Mouse (Mus musculus): ENCODE data around the gene Arhgap9.

The Arhgap9 gene

DNA sequence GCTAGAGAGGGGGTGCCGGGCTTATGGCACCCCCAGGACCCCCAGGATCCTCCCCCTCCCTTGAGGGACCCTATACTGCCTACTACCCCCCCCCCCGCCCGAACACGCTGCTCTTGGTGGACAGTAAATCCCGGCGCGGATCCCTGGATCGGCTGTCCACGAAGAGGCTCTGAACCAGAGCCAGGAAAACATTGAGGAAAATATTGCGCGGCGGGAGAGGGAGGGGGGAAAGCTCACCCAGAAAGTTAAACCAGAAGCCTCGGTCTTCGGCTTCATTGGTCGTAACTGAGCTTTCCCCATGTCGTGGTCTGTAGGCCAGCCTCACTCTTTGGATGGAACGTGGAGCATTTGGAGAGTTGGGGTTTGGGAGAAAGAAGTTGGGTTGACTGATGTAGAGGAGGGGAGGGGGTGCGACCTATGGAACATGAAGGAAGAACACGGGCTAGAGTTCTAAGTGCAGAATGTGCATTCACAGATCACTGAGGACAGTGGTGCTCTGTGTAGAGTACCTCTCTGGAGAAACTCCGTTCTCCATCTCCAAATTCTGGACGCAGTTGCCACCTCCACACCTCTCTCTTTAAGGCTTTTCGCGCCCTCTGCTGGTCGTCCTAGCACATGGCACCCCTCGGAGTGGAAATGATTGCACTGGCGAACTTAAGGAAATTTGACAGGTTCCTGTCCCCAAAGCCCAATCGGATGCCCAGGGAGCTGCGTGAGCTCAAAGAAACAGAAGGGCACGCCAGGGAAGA is 20.3 kb downstream of the Arhgap9 start, which contains the start of gene Gli1:
Gene Gli1 (minus strand): TSS at position 84 of the 749 bp plus-strand sequence.
- DNase-seq (ENCODE audit: low read depth in 2 of 2, low spot score in 2 of 2): peak; percentile 74 to 86

DNA sequence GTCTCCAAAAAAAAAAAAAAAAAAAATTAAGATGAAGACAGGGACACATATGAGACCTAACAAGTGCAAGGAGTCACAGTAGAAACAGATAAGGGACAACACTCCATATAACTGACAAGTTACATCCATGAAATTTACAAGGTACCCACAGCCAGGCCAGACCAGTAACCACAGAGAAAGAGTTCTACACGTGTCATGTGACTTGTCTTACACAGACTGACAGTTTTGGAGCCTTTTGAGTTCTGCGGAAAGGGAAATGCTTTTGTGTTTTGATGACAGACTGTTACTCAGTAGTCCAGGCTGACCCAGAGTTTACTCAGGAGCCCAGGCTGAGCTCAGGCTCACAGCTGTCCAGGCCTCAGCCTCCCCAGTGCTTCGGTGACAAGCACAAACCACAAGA is 21.3 kb downstream of the Arhgap9 start:
- DNase-seq (ENCODE audit: low read depth in 2 of 2, low spot score in 2 of 2): no peak

DNA sequence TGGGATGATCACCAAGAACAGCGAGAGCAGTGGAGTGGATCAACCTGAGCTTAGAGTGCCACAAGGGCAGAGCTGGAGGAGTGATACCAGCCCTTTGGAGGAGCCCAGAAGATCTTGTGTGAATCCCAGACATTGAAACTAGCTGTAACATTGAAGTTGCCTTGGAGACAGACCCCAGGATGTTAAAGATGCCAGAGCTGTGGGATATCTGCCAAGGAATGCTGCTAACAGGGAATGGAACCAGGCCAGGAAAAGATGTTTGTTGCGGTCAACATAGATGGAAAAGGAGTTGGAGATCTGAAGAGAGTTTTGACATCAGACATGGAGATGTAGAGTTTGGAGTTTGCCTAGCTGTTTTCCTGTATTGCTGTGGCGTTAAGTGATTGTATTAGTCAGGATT is 24.4 kb downstream of the Arhgap9 start:
- DNase-seq (ENCODE audit: low read depth in 2 of 2, low spot score in 2 of 2): no peak

DNA sequence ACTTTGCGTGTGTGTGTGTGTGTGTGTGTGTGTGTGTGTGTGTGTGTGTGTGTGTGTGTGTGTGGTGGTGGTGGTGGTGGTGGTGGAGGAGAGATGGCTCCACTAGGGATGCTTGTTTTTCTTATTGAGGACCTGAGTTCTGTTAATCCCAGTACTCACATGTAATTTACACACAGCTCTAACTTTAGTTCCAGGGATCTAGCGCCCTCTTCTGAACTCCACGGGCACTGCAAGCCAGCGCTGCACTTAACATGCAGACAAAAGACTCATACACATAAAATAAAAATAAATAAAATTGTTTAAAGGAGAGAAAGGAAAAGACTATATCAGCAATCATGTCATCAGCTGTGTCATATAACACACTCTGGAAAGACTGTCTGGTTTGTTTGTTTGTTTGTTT is 27.2 kb downstream of the Arhgap9 start:
- no peak for DNase-seq (ENCODE audit: low read depth in 2 of 2, low spot score in 2 of 2)

DNA sequence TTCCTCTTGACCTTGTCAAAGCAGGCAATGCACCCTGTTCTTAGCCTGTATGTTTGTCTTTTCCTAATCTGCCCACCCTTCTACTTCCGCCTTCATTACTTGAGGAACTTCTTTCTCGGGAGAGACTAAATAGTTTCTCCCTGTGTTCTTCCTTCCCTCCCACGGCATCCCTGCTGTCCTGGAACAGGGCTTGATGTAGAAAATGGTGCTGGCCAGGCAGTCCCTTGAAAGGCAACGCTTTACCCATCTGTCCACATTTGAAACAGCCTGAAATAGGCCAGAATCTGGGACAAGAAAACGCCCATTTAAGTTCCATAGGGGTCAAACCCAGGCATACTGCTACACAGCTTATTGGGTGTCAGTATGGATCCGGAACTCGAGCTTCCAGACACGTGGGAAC is 28.0 kb downstream of the Arhgap9 start:
- no peak for DNase-seq (ENCODE audit: low read depth in 2 of 2, low spot score in 2 of 2)

DNA sequence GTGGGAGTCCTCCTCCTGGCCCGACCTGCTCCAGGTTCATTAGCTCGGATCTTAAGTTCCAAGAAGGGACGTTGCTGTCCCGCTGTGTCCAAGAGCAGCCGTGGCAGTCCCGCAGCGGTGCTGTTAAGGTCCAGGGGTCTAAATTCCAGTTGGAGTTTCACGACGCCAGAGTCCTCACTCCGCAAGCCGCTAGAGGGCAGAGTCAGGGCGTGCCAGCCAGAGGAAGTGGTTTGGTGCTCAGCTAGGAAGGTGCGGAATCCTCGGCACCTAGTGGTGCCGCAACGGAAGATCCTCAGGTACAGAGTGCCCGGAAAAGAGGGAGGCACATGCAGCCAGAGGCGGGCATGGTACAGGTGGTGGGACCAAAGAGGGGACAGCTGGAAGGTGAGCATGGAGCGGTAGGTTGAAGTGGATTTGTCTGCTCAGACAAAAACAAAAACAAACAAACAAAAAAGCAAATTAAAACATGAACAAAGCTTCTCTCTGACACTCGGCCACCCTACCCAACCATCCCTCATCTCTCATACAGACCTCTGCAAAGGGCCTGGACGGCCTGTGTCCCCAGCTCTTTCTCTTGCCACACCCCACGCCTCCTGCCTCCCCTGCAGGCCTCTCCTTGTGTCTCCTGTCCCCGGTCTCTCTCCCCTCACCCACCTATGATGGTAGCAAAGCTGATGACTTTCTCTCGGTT is 29.0 kb downstream of the Arhgap9 start:
- DNase-seq (ENCODE audit: low read depth in 2 of 2, low spot score in 2 of 2): peak; percentile 64 to 76

DNA sequence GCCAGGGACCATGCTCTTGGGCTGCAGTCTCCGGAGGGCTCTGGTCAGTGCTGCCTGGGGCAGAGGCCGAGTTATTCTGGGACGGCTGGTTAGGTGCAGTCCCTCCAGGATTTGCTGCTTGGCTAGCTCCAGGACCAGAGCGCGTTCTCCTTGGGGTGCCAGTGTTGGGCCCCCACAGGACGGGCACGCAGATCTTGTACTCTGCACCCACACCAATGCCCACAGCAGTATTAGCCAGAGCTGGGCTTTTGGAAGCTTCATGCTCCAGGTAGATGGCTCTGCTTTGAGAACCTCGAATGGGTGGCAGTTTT is 29.5 kb downstream of the Arhgap9 start:
- no peak for DNase-seq (ENCODE audit: low read depth in 2 of 2, low spot score in 2 of 2)

DNA sequence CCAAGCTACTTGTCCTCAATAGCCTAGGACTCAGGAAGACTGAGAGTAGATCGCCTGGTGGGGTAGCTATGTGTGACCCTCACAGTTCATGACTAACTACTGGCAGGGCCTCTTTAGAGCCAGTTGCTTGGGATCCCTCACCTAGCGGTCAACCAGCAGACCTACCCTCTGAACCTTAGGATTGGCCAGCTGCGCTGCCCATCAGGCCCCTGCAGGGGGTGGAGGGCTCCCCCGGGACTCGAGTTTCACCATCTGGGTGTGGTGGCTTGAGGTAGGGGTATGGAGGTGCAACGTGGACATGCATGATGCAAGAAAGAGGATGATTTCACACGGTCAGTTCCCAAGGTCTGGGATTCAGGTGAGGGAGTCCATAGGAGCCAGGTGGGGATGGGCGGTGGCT is 30.0 kb downstream of the Arhgap9 start:
- no peak for DNase-seq (ENCODE audit: low read depth in 2 of 2, low spot score in 2 of 2)

DNA sequence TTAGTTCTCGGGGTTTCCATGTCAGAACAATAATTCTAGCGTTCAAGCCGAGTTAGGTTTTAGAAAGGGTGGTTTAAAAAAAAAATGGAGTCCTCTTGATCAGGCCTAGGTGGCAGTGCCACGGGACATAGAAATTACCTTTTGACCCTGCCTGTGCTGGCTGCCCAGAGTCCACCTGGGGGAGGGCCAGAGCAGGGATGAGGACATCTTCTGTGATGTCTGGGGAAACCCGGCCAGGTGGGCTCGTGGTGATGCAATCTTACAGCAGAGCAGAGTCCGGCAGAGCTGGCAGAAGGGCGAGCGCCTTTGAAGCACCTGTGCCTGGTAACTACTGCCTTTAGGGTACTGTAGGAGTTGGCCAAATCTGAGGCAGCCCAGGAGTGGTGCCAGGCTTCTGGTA is 30.4 kb downstream of the Arhgap9 start:
- DNase-seq (ENCODE audit: low read depth in 2 of 2, low spot score in 2 of 2): no peak

DNA sequence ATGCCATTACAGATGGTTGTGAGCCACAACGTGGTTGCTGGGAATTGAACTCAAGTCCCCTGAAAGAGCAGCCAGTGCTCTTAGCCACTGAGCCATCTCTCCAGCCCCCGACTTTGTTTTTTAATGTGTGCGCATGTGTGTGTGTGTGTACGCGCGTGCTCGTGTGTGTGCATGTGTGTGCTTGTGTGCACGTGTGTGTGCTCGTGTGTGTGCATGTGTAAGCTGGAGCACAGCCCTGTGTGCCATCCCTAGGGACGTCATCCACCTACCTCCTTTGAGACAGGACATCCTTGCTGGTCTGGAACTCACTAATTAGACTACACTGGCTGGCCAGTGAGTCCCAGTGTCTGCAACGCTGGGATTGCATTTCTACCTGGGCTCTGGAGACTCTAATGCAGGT is 31.0 kb downstream of the Arhgap9 start:
- DNase-seq (ENCODE audit: low read depth in 2 of 2, low spot score in 2 of 2): no peak

DNA sequence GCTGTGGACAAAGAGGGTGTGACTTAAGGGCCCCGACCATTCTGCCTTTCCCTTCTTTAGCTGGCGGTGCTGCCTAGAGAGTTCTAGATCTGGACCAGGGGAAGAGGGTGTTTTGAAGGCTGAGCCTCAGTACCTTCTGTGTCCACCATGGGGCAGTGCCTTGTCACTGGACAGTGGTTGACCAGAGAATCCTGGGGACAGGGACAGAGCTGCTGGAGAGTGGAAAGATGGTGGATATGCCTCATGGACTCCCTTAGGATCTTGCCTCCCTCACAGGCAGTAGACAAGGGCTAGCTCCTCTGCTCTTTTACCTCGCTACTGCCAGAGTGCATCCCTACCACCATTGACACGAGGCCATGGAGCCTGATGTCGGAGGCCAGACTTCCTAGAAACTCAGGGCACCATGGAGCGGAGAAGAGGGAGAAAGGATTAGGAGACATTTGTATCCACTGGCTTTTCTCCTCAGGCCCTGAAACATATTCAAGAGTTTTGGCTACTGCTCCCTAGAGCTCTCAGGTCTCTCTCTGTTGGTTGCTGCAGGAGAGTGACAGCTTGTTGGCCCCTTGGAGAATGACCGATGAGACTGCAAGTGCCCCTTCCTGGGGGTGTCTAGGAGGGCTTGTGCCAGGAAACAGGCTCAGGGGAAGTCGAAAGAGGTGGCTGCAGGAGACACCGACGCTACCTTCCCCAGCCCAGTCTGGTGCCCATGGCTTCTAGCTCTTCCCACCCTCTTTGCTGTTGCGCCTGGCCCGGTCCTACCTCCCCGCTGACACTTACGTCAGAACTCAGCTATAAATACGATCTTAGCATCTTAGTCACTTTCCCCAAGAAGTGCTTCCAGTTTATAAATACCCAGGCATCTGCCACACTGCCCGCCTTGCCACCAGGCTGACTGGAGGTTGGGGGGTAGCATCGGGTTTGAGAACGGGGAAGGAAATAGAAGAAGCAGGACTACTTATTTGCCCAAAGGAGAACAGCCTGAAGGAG is 32.4 kb downstream of the Arhgap9 start, which contains the start of gene Inhbe:
Gene Inhbe (minus strand): TSS at position 503 of the 987 bp plus-strand sequence.
- no peak for DNase-seq (ENCODE audit: low read depth in 2 of 2, low spot score in 2 of 2)

DNA sequence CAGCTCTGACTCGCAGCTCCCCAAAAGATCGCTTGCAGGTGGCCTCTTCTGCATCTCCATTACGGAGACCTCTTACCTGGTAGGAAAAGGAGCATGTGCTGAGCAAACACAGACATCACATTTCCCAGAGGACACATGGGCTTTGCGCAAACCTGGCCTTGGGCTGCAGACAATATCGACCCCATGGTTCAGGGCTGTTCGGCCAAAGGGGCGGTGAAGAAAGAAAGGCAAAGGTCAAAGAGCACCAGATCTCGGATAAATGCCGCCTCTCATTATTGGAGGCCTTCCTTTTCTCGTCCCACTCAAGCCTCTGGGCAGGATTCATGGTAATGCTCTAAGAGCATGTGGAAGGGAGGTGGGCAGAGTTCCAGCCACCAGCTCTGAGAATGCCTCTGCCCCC is 33.6 kb downstream of the Arhgap9 start:
- no peak for DNase-seq (ENCODE audit: low read depth in 2 of 2, low spot score in 2 of 2)

DNA sequence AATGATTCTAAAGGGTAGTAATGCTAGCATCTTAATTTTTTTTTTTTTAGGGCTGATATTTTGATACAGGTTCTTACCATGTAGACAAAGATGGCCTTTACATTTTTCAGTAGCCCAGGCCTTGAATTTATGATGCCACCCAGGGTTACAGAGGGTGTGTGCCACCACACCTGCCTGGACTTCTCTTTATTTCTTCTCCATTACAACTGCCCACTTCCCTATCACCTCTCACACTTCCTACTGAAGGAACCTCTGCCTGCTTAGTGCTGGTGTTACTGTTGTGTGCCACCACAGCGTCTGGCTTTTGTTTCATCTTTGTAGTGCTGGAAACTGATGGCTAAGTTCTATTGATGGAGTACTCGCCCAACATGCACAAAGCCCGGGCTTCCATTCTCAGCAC is 39.0 kb downstream of the Arhgap9 start:
- no peak for DNase-seq (ENCODE audit: low read depth in 2 of 2, low spot score in 2 of 2)

DNA sequence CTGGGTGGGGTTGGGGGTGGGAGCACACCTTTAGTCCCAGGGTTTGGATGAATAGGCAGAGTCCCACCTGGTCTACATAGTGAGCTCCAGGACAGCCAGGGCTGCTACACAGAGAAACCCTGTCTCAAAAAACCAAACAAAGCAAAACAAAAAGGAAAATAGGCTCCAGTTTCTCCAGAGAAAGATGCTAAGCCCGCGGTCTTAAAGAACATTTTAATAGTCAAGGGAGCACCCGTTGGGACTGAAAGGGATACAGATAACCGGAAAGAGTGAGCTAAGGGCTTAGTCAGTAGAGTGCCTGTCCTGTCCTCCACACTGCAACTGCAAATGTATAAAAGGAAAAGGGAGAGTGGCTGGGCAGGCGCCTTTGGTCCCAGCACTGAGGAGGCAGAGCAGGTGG is 45.4 kb downstream of the Arhgap9 start:
- DNase-seq (ENCODE audit: low read depth in 2 of 2, low spot score in 2 of 2): no peak

DNA sequence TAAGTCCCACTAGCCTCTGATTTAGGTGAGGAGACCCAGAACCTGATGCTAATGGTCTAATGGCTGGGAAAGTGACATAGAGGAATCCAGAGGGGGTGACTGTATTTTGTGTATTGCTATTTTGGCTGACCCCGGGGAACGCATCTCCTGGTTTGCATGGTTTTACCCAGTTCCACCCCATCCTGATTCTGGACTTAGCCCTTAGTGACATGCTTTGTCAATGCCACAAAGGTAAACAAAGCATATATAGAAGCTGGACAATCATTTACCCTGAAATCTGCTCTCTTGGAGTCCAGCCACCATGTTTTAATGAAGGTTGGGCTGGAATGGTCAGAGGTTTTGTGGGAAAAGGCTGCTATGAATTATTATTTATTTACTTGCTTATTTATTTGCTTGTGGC is 46.5 kb downstream of the Arhgap9 start:
- DNase-seq (ENCODE audit: low read depth in 2 of 2, low spot score in 2 of 2): no peak

DNA sequence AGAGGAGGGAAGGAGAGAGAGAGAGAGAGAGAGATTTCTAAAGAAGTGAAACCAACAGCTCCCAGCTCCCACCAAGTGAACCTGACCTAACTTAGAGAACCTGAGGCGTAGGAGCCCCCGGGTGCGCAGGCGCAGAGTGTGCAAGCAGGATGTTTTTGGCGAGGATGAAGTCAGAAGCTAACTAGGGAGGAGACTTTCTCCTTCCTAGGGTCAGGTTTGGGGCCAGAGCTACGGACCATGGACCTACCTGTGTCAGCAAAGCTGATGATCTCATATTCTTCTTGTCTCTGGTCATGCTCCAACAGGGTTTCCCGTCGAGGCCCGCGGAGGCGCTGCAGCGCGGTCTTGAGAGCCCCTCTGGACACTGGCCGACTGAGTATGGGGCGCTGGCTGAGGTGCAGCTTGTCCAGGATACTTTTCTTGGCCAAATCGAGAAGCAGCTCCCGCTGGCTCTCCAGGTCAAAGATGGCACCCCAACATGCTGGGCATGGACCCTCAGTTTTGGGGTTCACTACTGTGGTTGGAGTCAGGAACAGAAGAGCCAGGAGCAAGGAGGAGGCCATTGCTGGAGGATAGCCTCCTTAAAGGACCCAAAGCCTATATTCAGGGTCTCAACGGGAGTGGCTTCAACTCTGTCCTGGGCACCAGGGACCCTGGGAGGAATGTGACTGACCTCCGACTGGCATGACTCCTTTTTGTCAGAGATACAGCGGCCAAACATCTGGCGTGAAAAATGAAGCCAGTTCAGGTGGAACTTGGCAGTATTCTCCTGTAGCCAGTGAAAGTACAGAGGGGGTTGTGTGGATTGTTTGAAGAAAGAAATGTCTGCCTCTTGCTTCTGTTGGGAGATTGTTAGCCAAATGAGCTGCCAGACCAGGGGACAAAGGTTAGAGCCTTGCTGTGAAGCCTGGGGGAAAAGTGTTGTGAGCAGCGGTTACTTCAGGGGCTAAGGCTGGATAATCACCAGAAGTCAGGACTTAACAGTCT is 48.4 kb downstream of the Arhgap9 start, which contains the start of gene Inhbc:
Gene Inhbc (minus strand): TSS at position 598 of the 987 bp plus-strand sequence.
- DNase-seq (ENCODE audit: low read depth in 2 of 2, low spot score in 2 of 2): no peak

DNA sequence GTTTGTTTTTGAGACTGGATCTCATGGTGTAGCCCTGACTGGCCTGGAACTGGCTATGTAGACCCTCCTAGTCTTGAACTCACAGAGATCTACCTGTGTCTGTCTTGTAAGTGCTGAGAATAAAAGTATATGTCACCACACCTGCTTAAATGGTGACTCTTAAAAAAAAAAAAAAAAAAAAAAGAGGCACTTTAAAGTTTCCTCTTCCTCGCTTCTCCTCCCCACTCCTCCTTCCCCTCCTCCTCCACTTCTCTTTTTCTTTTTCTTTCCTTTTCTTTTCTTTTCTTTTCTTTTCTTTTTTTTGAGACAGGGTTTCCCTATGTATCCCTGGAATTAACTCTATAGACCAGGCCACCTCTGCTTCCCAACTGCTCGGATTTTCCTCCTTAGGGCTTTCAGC is 49.3 kb downstream of the Arhgap9 start:
- no peak for DNase-seq (ENCODE audit: low read depth in 2 of 2, low spot score in 2 of 2)

DNA sequence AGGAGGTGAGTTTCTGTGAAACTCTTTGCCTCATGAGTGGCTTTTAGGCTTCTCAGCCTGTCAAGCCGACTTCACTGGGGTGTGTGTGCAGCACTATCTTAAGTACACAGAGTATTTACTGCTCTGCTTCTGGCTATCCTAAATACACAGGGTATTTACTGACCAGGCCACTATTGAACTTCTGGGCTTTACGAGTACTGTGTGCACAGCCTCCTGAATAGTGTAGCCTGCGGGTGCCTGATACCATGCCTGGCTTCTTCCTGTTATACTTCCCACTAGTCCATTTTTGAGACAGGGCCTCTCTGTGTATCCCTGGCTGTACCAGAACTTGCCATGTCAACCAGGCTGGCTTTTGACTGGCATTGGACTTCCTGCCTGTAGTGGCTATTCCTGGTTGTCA is 55.9 kb downstream of the Arhgap9 start:
- no peak for DNase-seq (ENCODE audit: low read depth in 2 of 2, low spot score in 2 of 2)
